Mouse (Mus musculus) right cerebral cortex, adult 18-20 months (tissue): ENCODE data around the gene Ncoa6.

Source experiments
- DNase-seq: peaks from one replicate; pipeline ENCODE4 v3.0.0; 2022; ENCODE audit warnings: mixed read lengths

Gene Ncoa6

DNA sequence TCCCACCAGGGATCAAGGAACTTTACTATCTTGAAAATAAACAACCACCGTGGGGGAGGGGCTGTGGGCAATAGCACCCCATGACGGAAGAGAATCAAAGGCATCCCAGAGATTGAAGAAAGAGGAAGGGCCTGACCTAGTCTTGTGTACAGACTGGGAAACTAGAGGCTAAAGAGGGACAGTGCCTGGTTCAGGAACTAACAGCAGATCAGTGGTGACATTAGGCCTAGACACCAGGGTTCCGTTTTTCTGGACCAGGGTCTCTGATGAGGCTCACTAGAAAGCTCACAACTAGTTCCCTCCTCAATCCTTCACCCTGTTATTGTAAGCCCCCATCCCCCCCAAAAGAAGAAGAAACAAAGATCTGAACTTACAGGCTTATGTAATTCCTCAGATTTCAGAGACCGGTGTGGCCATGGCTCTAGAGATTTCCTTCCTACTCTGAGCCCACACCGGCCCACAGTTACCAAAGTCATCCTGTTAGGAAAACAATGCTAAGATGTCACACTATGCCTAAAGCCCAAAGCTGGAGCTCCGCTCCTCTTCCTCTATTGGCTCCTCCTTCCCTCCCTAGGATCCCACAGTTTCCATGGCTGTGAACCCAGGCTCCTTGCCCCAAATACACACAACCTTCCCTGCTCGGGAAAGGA is 105.9 kb downstream of the Ncoa6 start:
- no peak for DNase-seq

- peak; percentile 17 for DNase-seq
Observed at GRCm38 (mm10) chr2:155357686-155358399, 115.9 kb downstream of the Ncoa6 start.

- DNase-seq, result peak; percentile 98
Observed at GRCm38 (mm10) chr2:155356971-155357591, 116.6 kb downstream of the Ncoa6 start, which contains the start of gene Pigu. TSS of gene Pigu (minus strand) at chr2:155357430.

DNA sequence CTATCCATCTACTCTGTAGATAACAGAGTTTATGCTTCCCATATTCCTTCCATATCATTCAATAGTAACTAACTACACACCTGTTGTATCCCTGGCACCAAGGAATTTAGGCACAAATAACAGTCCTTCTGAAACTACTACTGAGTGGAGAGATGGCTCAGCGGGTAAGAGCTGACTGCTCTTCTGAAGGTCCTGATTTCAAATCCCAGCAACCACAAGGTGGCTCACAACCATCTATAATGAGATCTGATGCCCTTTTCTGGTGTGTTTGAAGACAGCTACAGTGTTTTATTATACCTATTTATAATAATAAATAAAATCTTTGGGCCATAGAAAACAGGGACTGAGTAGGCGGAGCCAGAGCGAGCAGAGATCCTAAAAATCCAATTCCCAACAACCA is 119.3 kb downstream of the Ncoa6 start:
- DNase-seq, result no peak

DNA sequence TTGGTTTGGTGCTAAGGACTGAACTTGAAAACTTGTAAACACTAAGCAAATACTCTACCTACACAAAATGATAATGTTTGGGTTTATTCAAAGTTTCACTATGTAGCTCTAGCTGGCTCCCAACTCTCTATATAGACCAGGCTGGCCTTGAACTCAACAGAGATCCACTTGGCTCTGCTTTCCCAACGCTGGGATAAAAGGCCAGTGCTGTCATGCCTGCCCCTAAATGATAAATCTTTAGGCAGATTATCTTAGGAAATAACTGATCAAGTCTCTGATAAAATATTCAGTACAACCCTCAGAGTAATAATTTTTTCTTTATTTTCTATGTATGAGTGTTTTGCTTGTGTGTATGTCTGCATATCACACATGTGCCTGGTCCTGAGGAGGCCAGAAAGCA is 127.0 kb downstream of the Ncoa6 start:
- no peak for DNase-seq
